Mouse (Mus musculus): ENCODE results near the gene Rnf24.
A peak's percentile ranks its signal among the peaks of the same experiment; 100 is the strongest.
"Not testable (repeated sequence)": the region's sequence is repeated elsewhere in the genome, so short reads cannot be mapped to it uniquely, and the experiment has no call there.

Rnf24 gene

GRCm38 (mm10) chr2:131344449-131344848 lies 8.2 kb downstream of the Rnf24 start:
- no peak for DNase-seq (ENCODE audit: low spot score in 2 of 2)

- no peak for DNase-seq (ENCODE audit: low spot score in 2 of 2)
Observed at GRCm38 (mm10) chr2:131337602-131338001, 15.1 kb downstream of the Rnf24 start.

- DNase-seq (ENCODE audit: low spot score in 2 of 2), result no peak
Observed at GRCm38 (mm10) chr2:131330548-131330947, 22.1 kb downstream of the Rnf24 start.

- no peak for DNase-seq (ENCODE audit: low spot score in 2 of 2)
Observed at GRCm38 (mm10) chr2:131328981-131329380, 23.7 kb downstream of the Rnf24 start.

- DNase-seq (ENCODE audit: low spot score in 2 of 2), result no peak
Observed at GRCm38 (mm10) chr2:131326044-131326443, 26.6 kb downstream of the Rnf24 start.

GRCm38 (mm10) chr2:131323675-131324074 lies 29.0 kb downstream of the Rnf24 start:
- no peak for DNase-seq (ENCODE audit: low spot score in 2 of 2)

GRCm38 (mm10) chr2:131321192-131321591 lies 31.5 kb downstream of the Rnf24 start:
- DNase-seq (ENCODE audit: low spot score in 2 of 2), result peak; percentile 18 to 49

GRCm38 (mm10) chr2:131319401-131319800 lies 33.3 kb downstream of the Rnf24 start:
- no peak for DNase-seq (ENCODE audit: low spot score in 2 of 2)

- DNase-seq (ENCODE audit: low spot score in 2 of 2), result no peak
Observed at GRCm38 (mm10) chr2:131316167-131316566, 36.5 kb downstream of the Rnf24 start.

- DNase-seq (ENCODE audit: low spot score in 2 of 2), result no peak
Observed at GRCm38 (mm10) chr2:131309296-131309695, 43.4 kb downstream of the Rnf24 start.

- DNase-seq (ENCODE audit: low spot score in 2 of 2), result no peak
Observed at GRCm38 (mm10) chr2:131307822-131308221, 44.9 kb downstream of the Rnf24 start.

- DNase-seq (ENCODE audit: low spot score in 2 of 2), result no peak
Observed at GRCm38 (mm10) chr2:131307391-131307790, 45.3 kb downstream of the Rnf24 start.

GRCm38 (mm10) chr2:131305226-131305625 lies 47.5 kb downstream of the Rnf24 start:
- not testable (repeated sequence) for DNase-seq (ENCODE audit: low spot score in 2 of 2)

GRCm38 (mm10) chr2:131304497-131304896 lies 48.2 kb downstream of the Rnf24 start:
- DNase-seq (ENCODE audit: low spot score in 2 of 2), result no peak

GRCm38 (mm10) chr2:131301635-131302034 lies 51.1 kb downstream of the Rnf24 start:
- no peak for DNase-seq (ENCODE audit: low spot score in 2 of 2)

- DNase-seq (ENCODE audit: low spot score in 2 of 2), result no peak
Observed at GRCm38 (mm10) chr2:131300485-131300884, 52.2 kb downstream of the Rnf24 start.

- DNase-seq (ENCODE audit: low spot score in 2 of 2), result not testable (repeated sequence)
Observed at GRCm38 (mm10) chr2:131298674-131299073, 54.0 kb downstream of the Rnf24 start.

GRCm38 (mm10) chr2:131296746-131297261 lies 55.9 kb downstream of the Rnf24 start:
- DNase-seq (ENCODE audit: low spot score in 2 of 2), result no peak

- no peak for DNase-seq (ENCODE audit: low spot score in 2 of 2)
Observed at GRCm38 (mm10) chr2:131290669-131291068, 62.0 kb downstream of the Rnf24 start.

- DNase-seq (ENCODE audit: low spot score in 2 of 2), result no peak
Observed at GRCm38 (mm10) chr2:131286276-131286675, 66.4 kb downstream of the Rnf24 start.

GRCm38 (mm10) chr2:131281596-131281995 lies 71.1 kb downstream of the Rnf24 start:
- no peak for DNase-seq (ENCODE audit: low spot score in 2 of 2)

- no peak for DNase-seq (ENCODE audit: low spot score in 2 of 2)
Observed at GRCm38 (mm10) chr2:131276722-131277121, 76.0 kb downstream of the Rnf24 start.

GRCm38 (mm10) chr2:131275493-131275892 lies 77.2 kb downstream of the Rnf24 start:
- no peak for DNase-seq (ENCODE audit: low spot score in 2 of 2)

GRCm38 (mm10) chr2:131265056-131265455 lies 87.6 kb downstream of the Rnf24 start:
- no peak for DNase-seq (ENCODE audit: low spot score in 2 of 2)
